Mouse (Mus musculus) retina, embryonic 14.5 days (tissue): ENCODE measurements at regions not wholly inside any gene's neighbourhood (a gene's known extent, or its start where the extent isn't known, plus 50 kb on each side); places are given as distances from the start of the nearest gene placed in this dataset.
"Not testable (repeated sequence)": the region's sequence is repeated elsewhere in the genome, so short reads cannot be mapped to it uniquely, and the experiment has no call there.

ENCODE experiments used
- DNase-seq: peaks from one replicate; pipeline ENCODE4 v3.0.0-alpha.2; 2015; ENCODE audit warnings: low spot score

DNA sequence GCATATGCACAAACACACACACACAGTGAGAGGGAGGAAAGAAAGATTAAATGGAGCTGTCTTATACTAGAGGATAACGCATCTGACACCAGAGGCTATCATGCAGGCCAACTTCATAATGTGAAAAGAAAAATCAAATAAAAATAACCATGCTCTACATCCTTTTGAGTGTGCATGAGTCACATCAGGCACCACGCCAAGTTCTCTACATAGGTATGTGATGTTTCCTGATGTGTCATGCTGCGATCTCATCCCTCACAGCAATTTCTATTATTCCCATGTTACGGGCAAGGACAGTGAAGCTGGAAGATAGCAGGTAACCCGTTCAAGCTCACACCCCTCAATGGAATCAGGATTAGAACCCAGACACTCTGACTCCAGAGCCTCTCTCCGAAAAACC lies 346.4 kb upstream of the Rgma start:
- DNase-seq = no peak

- DNase-seq = no peak
Observed at GRCm38 (mm10) chr7:73031407-73031806, 343.9 kb upstream of the Rgma start.

GRCm38 (mm10) chr7:73032316-73032980 lies 342.9 kb upstream of the Rgma start:
- DNase-seq = peak; percentile 24

GRCm38 (mm10) chr7:73036801-73037555 lies 338.3 kb upstream of the Rgma start:
- DNase-seq = no peak

- DNase-seq = no peak
Observed at GRCm38 (mm10) chr7:73037638-73038037, 337.7 kb upstream of the Rgma start.

DNA sequence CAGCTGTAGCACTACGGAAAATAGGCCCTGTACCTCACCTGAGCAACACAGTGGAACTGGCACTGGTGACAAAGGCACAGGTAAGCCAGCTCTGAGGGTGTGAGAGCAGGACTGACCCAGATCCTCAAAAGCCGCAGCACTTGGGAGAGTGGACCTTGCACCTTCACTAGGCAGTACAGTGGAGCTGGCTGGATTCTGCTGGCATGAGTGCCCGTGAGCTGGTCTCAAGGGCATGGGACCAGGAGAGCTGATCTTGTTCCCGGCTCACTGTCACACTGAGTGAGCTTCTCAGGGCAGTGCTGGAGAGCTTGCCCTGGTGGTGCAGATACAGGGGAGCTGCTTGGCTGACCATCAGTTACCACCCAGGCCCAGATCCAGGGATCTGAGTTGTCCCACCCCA lies 335.4 kb upstream of the Rgma start:
- no peak for DNase-seq

DNA sequence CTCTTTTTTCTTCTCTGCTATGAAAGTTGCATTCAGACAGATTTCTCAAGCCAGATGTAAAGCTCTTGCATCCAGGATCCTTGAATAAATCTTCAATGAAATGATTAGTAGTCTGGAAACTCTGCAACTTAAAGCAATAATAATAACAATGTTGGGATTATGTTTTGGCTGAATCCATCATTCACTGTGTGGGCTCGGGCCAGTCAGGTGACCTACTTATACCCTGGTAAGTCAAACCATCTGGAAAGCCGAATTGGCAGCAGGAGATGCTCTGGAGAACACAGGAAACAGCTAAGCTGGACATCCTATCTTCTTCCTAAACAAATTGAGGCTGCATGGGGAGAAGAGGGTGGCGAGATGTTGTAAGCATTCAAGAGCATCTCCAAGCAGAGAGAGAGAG lies 331.0 kb upstream of the Rgma start:
- DNase-seq = no peak

- no peak for DNase-seq
Observed at GRCm38 (mm10) chr7:73055891-73056290, 319.4 kb upstream of the Rgma start.

- DNase-seq = no peak
Observed at GRCm38 (mm10) chr7:73063556-73063955, 311.8 kb upstream of the Rgma start.

DNA sequence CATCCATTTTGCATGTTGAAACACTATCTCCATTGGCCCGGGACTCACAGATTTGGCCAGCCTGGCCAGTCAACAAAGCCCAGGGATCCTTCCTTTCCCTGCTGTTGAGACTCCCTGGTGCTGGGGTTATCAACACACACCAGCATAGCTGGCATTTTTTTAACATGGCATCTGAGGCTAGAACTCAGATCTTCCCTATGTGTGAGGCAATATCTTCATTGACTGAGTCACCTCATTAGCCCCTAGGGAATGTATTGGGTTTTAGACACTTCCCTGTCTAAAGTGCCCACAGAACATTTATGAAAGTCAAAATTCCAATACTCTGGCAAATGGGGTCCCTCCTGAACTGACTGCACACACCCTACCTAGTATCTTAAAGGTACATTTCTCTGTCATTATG lies 306.8 kb upstream of the Rgma start:
- DNase-seq = no peak

DNA sequence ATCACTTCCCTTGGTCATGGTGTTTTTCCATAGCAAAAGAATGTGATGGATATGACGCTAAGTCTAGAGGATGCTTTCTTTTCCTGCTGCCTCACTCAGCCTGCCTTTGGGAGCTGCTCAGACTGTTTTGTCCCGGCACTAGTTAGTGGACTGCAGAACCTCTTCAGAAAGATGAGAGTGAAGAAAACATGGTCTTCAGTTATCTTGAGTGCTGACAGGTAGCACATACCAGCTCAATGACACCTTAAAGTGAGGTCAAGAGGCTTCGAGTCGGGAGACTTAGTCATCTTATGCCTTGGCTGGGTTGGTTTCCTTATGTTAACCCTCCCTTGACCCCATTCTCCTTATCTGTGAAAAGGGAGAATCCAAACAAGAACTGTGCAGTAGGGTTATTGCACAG lies 306.0 kb upstream of the Rgma start:
- DNase-seq = no peak

DNA sequence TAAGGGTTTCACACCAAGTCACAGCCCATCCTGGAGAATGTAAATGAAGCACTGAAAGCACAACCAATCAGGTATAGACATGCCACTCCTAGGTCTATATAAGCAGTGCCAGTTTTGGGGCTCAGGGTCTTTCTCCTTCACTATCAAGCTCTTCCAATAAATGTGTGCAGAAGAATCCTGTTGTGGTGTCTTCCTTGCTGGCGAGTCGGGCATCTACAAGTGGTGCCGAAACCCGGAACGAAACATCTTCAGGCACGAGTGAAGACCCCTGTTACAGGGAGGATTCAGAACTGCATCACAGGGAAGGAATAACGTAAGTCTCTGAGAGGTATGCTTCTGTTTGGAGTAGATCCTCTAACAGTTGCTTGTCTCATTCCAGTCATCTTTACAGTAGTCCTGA lies 299.9 kb upstream of the Rgma start:
- DNase-seq = not testable (repeated sequence)

DNA sequence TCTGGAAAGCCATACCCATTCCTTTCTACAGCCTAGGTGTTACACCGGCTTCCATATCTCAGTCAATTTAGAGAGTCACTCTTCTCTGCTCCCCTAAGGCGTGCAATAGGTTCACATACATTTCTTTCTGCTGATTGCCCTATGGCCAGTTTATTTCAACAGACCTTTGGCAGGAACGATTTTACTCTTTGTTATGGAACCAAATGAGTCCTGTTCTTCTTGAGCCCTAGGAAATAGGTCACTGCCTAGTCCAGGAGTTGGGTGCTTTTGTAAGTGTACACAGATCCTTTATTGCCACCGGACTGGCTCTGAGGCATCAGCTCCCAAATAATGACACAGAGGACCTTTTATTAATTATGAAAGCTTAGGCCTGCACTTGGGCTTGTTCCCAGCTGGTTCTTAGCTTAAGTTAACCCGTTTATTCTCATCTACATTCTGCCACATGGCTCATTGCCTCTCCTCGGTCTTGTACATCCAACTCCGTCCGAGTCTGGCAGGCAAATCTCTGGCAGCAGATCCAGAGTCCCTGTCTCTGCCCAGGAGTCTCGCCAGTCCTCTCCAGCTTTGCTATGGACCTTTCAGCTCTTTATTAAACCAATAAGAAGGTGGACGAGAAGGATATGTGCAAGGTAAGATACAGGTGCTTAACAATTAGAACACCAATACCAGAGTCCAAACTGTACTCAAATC lies 287.7 kb upstream of the Rgma start:
- DNase-seq = peak; percentile 2

GRCm38 (mm10) chr7:73088321-73088720 lies 287.0 kb upstream of the Rgma start:
- DNase-seq = no peak

- DNase-seq = no peak
Observed at GRCm38 (mm10) chr7:73091758-73092157, 283.6 kb upstream of the Rgma start.

GRCm38 (mm10) chr7:73094059-73094458 lies 281.2 kb upstream of the Rgma start:
- peak; percentile 35 for DNase-seq

DNA sequence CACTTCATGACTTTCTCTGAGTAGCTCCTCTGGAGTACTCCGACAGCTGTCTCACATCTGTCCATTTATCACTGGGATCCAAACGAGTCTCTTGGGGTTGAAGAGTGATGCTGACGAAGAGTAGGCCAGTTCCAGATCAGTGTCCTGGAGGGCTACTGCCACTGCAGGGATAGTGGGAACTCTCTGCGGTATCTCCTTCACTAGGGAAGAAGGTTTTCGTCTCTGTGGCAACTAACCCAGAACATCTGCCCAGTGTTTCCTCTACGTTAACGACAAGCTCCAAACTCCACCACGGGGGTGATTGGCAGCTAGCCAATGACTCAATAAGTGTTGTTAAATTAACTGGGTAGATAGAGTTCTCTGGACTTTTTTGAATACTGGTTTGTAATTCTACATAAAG lies 256.4 kb upstream of the Rgma start:
- no peak for DNase-seq

GRCm38 (mm10) chr7:73120276-73120675 lies 255.0 kb upstream of the Rgma start:
- no peak for DNase-seq

DNA sequence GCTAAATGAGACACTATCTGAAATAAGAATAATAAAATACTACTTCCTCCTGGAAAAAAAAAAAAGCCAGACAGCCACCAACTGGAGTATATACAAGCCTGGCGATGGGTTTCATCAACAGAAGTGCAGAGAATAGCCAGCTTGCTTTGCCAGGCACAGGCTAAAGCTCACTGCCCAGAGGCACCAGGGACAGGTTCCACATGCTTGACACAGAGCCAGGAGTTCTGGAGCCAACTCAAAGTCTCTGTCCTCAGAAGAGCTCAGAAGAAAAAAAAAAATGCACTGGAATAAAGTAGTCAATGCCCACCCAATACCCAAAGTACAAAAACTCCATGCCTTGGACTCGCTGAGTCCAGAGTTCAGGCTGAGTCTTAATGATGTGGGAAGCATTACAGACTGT lies 250.3 kb upstream of the Rgma start:
- no peak for DNase-seq

DNA sequence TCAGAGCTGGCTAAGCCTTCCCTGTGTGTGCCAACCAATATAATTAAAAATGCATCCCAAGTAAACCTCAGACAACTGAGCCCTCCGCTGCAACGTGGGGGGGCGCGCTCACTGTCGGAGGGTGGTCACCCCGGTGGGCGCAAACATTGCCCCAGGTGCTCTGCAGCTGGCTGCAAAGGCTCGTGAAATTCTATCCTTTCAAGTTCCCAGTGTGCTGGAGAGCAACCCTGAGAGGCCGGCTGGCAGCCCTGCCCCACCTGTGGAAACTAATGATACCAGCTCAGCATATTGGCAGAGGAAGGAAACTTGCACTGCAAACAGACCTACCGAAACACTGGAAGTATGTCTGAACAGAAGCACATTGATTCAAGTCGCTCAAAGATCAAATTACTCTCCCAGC lies 249.4 kb upstream of the Rgma start:
- no peak for DNase-seq

GRCm38 (mm10) chr7:73135786-73136185 lies 239.5 kb upstream of the Rgma start:
- DNase-seq = no peak

- no peak for DNase-seq
Observed at GRCm38 (mm10) chr7:73138269-73138668, 237.0 kb upstream of the Rgma start.

DNA sequence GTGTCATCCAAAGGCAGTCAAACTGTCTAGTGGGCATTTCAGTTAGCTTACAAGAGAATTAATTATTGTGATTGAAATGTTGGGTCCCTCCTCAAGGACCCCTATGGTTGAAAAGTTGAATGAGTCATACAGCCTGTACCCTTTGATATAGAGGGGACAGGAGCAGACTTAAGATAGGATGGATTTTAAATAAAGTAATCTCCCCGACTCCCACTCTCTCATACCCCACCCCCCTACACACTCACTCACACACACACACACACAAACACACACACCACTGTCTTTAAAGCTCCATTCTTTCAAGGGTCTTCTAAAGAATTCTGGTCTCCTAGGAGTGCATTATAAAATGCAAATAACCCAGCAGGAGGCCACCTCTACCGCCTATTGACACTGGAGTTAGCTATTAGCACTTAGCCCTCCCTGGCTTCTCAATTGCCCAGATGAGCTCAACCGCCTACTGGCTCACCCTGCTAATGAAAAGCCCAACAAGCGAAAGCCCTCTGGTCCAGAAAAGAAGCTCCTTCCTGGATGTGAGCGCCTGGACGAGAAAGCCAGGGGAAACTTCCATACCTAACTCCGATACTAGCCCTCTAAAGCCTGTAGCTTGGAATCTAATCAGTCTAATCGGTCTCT lies 236.3 kb upstream of the Rgma start:
- DNase-seq = no peak
